Mouse (Mus musculus): ENCODE measurements around the gene Ccdc38. TPM values are rescaled to one million over a fixed set of nuclear protein-coding genes. Genes with fewer than 3 reads are reported as not detected.

Ccdc38 gene
- polyA plus RNA-seq, 1 experiment from 2014 or later: 0.35 TPM

- Histone ChIP-seq H3K4me1 (no peaks in the 10 kb centered on the region), H3K4me3 (no peak overlapping the region), H3K36me3 (no peaks in the 10 kb centered on the region), H3K27ac (no peak overlapping the region), H3K27me3 (ENCODE audit: insufficient read depth, poor library complexity, severe bottlenecking) (peaks cover 22% of the 10 kb centered on the region), H3K9me3 (no peaks in the 10 kb centered on the region)
- 86% methylated on average over 5 of the region's 5 CpGs for WGBS
- DNase-seq (ENCODE audit: low spot score): no peak
Measured at GRCm38 (mm10) chr10:93630310-93630709, 89.9 kb downstream of the Ccdc38 start.

GRCm38 (mm10) chr10:93632086-93632485, 91.7 kb downstream of the Ccdc38 start:
- Histone ChIP-seq H3K9me3 (no peaks in the 10 kb centered on the region), H3K27me3 (ENCODE audit: insufficient read depth, poor library complexity, severe bottlenecking) (peaks cover 37% of the 10 kb centered on the region), H3K27ac (no peak overlapping the region), H3K4me3 (no peak overlapping the region), H3K4me1 (no peaks in the 10 kb centered on the region), H3K36me3 (no peaks in the 10 kb centered on the region)
- no peak for DNase-seq (ENCODE audit: low spot score)
- 76% methylated on average over 4 of the region's 4 CpGs for WGBS

- WGBS: 82% methylated on average over 5 of the region's 5 CpGs
- Histone ChIP-seq H3K9me3 (no peaks in the 10 kb centered on the region), H3K4me1 (no peaks in the 10 kb centered on the region), H3K27me3 (ENCODE audit: insufficient read depth, poor library complexity, severe bottlenecking) (peaks cover 52% of the 10 kb centered on the region), H3K4me3 (no peak overlapping the region), H3K36me3 (no peaks in the 10 kb centered on the region), H3K27ac (no peak overlapping the region)
- DNase-seq (ENCODE audit: low spot score): no peak
Measured at GRCm38 (mm10) chr10:93633563-93633962, 93.1 kb downstream of the Ccdc38 start.

Other genes with a start within 250 kb of the Ccdc38 start
- gene Elk3, start 229.5 kb upstream of the Ccdc38 start, polyA plus RNA-seq (2016; fragmentation: Nextera tagmentation; extraction: Ambion mirVana): 23.6 and 25.9 TPM in 2 replicates
- gene Lta4h, start 87.2 kb upstream of the Ccdc38 start, polyA plus RNA-seq (2016; fragmentation: Nextera tagmentation; extraction: Ambion mirVana): 236 and 246 TPM in 2 replicates
- 0.05 and 0.33 TPM in 2 replicates for gene Hal, start 51.9 kb upstream of the Ccdc38 start, polyA plus RNA-seq (2016; fragmentation: Nextera tagmentation; extraction: Ambion mirVana)
- 0.26 and 1.5 TPM in 2 replicates for gene Amdhd1, start 599 bp upstream of the Ccdc38 start, polyA plus RNA-seq (2016; fragmentation: Nextera tagmentation; extraction: Ambion mirVana)
- 108 and 145 TPM in 2 replicates for gene Snrpf, start 49.1 kb downstream of the Ccdc38 start, polyA plus RNA-seq (2016; fragmentation: Nextera tagmentation; extraction: Ambion mirVana)
- gene Ntn4, start 100.0 kb downstream of the Ccdc38 start, polyA plus RNA-seq (2016; fragmentation: Nextera tagmentation; extraction: Ambion mirVana): 0.06 and 0.40 TPM in 2 replicates